Mouse (Mus musculus): ENCODE data around the gene Phactr3. TPM values are rescaled to one million over a fixed set of nuclear protein-coding genes. Genes with fewer than 3 reads are reported as not detected.

Phactr3 gene
- polyA plus RNA-seq, 1 experiment from 2014 or later = 0.38 TPM

DNA sequence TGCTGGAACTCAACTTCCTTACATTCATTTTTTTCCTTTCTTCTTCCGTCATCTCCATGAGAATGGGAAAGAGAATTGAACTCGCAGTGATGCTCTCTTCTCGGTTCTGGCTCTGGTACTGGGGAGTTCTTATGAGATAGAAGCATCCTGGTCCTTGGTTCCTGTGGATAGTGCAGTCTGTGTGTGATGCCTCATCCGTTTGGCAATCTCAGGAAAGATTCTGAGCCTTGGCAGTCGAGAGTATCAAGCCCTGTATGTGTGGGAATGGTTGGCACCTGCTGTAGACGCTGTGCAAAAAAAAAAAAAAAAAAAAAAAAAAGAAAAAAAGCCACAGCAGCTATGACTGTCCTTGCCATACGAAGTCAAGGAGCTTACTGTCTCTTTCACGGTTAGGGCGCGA, 47.2 kb downstream of the Phactr3 start:
- no peak overlapping the region for H3K27ac ChIP-seq
- H3K4me3 ChIP-seq = no peak overlapping the region
- H3K4me2 ChIP-seq = no peak overlapping the region
- H3K27me3 ChIP-seq = no peaks in the 10 kb centered on the region
- H3K36me3 ChIP-seq = no peaks in the 10 kb centered on the region
- H3K4me1 ChIP-seq = no peaks in the 10 kb centered on the region
- H3K9ac ChIP-seq = no peak overlapping the region
- no peaks in the 10 kb centered on the region for H3K9me3 ChIP-seq
- 72% methylated on average over 10 of the region's 10 CpGs for WGBS
- ATAC-seq (ENCODE audit: insufficient number of reproducible peaks, low FRiP score, low TSS enrichment, low read depth) = no peak

DNA sequence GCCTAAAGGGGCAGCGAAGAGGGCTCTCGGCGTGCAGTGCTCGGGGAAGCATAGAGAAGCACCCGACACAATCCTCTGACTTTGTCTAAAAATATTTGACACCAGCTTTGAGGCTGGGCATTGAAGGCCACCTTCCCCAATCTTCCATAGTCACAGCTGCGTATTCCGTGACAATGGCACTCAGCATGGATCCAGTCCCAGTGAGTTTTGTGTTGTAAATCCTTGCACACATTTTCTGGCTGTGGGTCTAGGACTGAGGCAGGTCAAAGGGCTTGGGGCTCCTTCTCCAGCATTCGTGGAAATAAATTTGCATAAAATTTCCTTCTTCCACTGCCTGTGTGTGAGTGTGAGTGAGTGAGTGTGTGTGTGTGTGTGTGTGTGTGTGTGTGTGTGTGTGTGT, 51.2 kb downstream of the Phactr3 start:
- 74% methylated on average over 8 of the region's 8 CpGs for WGBS
- no peaks in the 10 kb centered on the region for H3K36me3 ChIP-seq
- no peaks in the 10 kb centered on the region for H3K4me1 ChIP-seq
- H3K27ac ChIP-seq = no peak overlapping the region
- ATAC-seq (ENCODE audit: insufficient number of reproducible peaks, low FRiP score, low TSS enrichment, low read depth) = no peak
- no peak overlapping the region for H3K4me3 ChIP-seq
- H3K27me3 ChIP-seq = no peaks in the 10 kb centered on the region
- no peak overlapping the region for H3K9ac ChIP-seq
- H3K9me3 ChIP-seq = no peaks in the 10 kb centered on the region
- H3K4me2 ChIP-seq = no peak overlapping the region

DNA sequence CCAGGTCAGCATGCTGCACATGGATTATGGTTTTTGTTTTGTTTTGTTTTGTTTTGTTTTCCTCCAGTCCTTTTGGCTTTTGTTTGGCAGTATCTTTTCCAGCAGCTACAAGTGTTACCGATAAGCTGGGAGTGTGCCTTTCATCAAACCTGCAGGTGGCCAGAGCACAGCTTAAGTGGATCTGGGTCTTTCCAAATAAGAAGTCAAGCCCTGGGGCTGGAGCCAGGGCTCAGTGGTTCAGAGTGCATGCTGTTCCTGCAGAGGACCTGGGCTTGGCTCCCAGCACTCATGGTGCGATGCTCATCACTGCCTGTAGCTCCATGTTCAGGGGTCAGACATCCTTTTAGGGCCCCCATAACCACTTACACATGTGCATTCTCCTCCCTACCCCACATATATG, 55.2 kb downstream of the Phactr3 start:
- Histone ChIP-seq H3K4me3 (no peak overlapping the region), H3K27ac (no peak overlapping the region), H3K27me3 (no peaks in the 10 kb centered on the region), H3K4me1 (peaks cover 4% of the 10 kb centered on the region; the same call in 1 of the 2 replicates), H3K36me3 (no peaks in the 10 kb centered on the region), H3K9me3 (no peaks in the 10 kb centered on the region), H3K9ac (no peak overlapping the region), H3K4me2 (no peak overlapping the region)
- ATAC-seq (ENCODE audit: insufficient number of reproducible peaks, low FRiP score, low TSS enrichment, low read depth) = no peak
- 70% methylated on average over 2 of the region's 2 CpGs for WGBS

DNA sequence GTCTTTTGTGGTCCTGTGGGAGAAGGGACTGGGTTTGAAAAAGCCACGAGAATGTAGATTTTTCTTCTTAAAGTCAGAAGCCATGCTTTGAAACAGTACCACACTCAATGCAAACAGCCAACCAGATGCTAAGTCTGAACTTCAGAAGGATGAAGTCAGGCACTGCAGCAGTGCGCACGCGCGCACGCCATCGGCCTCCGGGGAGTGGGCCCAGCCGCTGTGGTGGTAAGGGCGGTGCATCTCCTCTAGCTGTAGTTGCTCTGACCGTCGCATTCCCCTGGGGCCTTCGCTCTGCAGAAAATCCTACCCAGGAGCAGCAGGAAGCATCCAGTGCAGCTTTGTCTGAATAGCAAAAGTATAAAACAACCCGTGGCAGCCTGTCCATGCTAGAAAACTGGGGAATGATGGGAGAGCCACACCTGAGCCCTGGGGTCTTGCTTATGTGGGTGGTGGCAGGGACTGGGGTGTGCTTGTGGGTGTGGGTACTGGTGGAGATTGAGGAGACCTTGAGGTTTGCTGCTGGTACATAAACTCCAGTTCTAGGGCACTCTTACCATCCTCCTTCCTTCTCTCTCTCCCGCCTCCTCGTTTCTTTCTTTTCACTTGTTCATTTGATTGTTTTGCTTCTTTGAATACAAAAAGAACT, 56.6 kb downstream of the Phactr3 start:
- no peaks in the 10 kb centered on the region for H3K36me3 ChIP-seq
- no peak for ATAC-seq (ENCODE audit: insufficient number of reproducible peaks, low FRiP score, low TSS enrichment, low read depth)

DNA sequence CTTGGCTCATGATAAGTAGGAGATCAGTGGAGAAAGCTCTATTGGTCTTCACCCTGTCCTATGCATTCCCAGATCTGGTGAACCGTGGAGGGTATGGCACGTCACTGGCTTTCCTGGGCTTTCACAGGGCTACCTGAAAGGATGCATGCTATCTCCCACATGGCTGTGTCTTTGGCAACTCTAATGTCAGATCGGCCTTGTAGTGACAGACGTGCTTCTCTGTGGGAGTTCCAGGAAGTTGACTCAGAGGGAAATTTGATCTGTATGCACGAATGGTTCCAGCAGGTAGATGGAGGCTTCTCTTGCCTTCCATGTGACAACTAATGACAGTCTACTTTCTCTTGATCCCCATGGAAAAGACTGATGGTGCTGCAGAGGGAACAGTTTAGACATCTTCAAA, 65.5 kb downstream of the Phactr3 start:
- Histone ChIP-seq H3K27ac (no peak overlapping the region), H3K27me3 (no peaks in the 10 kb centered on the region), H3K9me3 (no peaks in the 10 kb centered on the region), H3K4me1 (no peaks in the 10 kb centered on the region), H3K9ac (no peak overlapping the region), H3K4me2 (no peak overlapping the region), H3K4me3 (no peak overlapping the region), H3K36me3 (no peaks in the 10 kb centered on the region)
- ATAC-seq (ENCODE audit: insufficient number of reproducible peaks, low FRiP score, low TSS enrichment, low read depth) = no peak
- 62% methylated on average over 5 of the region's 5 CpGs for WGBS

More for the DNA sequence above, 56.6 kb downstream of the Phactr3 start:
- Histone ChIP-seq H3K4me1 (peaks cover 4% of the 10 kb centered on the region; the same call in 1 of the 2 replicates), H3K27ac (no peak overlapping the region), H3K4me2 (peak overlapping the region; percentile 33), H3K27me3 (no peaks in the 10 kb centered on the region), H3K9me3 (no peaks in the 10 kb centered on the region), H3K9ac (no peak overlapping the region), H3K4me3 (peak overlapping the region; percentile 26)
- WGBS = 31% methylated on average over 16 of the region's 16 CpGs

DNA sequence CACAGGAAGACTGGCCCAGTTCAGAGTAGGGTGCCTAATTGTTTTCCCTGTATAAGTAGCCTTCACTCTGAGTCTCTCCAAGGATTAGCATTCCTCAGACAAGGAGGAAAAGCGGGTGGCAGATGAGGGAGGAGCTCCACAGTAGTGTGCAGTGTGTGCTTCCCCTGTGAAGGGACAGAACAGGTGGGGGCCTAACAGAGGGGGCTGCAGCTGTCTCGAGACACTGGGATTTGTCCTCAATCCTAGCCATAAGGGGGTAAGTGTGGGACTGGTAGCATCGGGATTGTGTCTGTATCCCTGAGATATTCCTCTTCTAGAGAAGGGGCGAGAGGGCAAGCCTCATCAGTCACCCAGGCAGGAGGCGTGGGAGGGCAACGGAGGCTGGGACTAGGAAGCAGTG, 66.1 kb downstream of the Phactr3 start:
- Histone ChIP-seq H3K9me3 (no peaks in the 10 kb centered on the region), H3K4me2 (no peak overlapping the region), H3K36me3 (no peaks in the 10 kb centered on the region), H3K4me1 (no peaks in the 10 kb centered on the region), H3K27me3 (no peaks in the 10 kb centered on the region), H3K4me3 (no peak overlapping the region), H3K9ac (no peak overlapping the region), H3K27ac (no peak overlapping the region)
- 57% methylated on average over 6 of the region's 6 CpGs for WGBS
- ATAC-seq (ENCODE audit: insufficient number of reproducible peaks, low FRiP score, low TSS enrichment, low read depth) = no peak

DNA sequence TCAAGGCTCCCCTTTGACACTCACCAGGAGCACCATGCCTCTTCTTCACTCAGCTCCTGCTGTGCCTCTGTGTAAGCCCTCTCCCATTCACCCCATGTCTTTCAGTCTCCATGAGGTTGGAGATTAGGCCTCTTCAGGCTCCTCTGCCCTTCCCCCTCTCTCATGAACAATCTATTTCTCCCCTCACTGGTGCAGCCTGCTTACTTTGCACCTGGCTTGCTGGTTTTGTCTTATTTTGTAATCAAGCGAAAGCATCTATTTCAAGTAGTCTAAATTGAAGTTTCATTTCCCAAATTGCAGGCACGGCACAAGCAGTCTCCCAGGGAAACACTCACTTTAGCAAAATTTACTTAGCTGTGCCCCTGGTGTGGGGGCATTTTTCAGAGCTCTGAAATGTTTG, 70.2 kb downstream of the Phactr3 start:
- Histone ChIP-seq H3K27me3 (no peaks in the 10 kb centered on the region), H3K4me2 (no peak overlapping the region), H3K9me3 (no peaks in the 10 kb centered on the region), H3K36me3 (no peaks in the 10 kb centered on the region), H3K9ac (no peak overlapping the region), H3K4me3 (no peak overlapping the region), H3K4me1 (no peaks in the 10 kb centered on the region), H3K27ac (no peak overlapping the region)
- 76% methylated on average over 2 of the region's 2 CpGs for WGBS
- no peak for ATAC-seq (ENCODE audit: insufficient number of reproducible peaks, low FRiP score, low TSS enrichment, low read depth)

DNA sequence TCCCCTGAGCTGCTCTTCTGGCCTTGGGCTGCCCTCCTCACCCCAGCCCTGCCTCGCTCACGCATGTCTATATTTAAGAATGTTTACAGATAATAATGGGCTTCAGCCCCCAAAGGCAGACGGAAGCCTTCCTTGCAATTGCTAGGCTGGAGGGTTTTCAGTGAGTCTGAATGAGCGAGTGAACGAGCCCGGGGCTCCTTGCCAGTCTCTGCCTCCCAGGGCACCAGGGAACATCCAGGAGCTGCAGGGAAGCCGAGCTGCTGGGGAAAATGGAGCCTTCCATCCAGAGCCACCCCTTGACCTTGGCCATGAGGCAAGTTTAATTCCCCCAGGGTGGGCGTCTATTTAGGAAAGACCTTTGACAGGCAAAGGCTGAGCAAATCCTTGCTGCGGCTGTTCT, 74.1 kb downstream of the Phactr3 start:
- Histone ChIP-seq H3K9me3 (no peaks in the 10 kb centered on the region), H3K27ac (no peak overlapping the region), H3K9ac (no peak overlapping the region), H3K36me3 (no peaks in the 10 kb centered on the region), H3K4me3 (no peak overlapping the region), H3K4me1 (no peaks in the 10 kb centered on the region), H3K27me3 (no peaks in the 10 kb centered on the region), H3K4me2 (no peak overlapping the region)
- no peak for ATAC-seq (ENCODE audit: insufficient number of reproducible peaks, low FRiP score, low TSS enrichment, low read depth)
- 52% methylated on average over 9 of the region's 9 CpGs for WGBS

DNA sequence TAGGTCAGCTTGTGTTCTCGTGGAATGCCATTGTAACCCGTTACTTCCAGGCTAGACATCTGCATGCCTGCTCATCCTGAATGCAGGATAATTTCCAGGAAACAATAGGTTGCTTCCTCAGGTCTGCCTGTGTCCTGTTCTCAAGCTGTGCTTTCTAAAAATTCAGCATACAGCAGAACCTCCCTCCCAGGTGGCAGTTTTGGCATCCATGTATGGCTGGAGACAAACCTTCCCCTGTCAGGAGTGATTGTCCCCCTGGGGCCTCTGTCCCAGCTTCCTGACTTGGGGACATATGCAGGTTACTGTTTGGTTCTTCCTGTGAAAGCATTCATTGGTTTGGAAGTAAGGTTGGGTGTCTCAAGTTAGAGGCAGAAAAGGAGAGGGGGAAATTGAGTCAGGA, 74.7 kb downstream of the Phactr3 start:
- H3K4me3 ChIP-seq = no peak overlapping the region
- 64% methylated on average over 2 of the region's 2 CpGs for WGBS
- H3K27me3 ChIP-seq = no peaks in the 10 kb centered on the region
- no peak for ATAC-seq (ENCODE audit: insufficient number of reproducible peaks, low FRiP score, low TSS enrichment, low read depth)
- H3K27ac ChIP-seq = no peak overlapping the region
- no peak overlapping the region for H3K9ac ChIP-seq
- H3K36me3 ChIP-seq = no peaks in the 10 kb centered on the region
- no peaks in the 10 kb centered on the region for H3K9me3 ChIP-seq
- H3K4me2 ChIP-seq = no peak overlapping the region
- no peaks in the 10 kb centered on the region for H3K4me1 ChIP-seq

DNA sequence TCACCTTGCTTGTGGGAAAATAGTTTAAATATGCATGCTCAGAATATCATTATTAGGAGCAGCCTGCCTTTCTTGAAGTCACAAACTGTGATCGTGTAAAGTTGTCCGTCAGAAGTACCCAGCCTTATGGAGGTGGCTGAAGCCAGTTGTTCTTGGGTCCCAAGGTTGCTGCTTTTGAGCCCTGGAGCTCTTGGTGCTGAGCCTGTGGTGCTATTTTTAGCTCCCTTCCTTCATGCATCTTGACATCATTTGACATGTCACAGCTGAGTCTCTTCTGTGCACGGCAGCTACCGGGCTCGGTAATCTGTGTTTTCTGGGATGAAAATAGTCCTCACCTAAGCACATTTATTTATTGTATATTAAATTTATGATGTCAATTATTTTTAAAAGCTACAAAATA, 76.1 kb downstream of the Phactr3 start:
- no peaks in the 10 kb centered on the region for H3K4me1 ChIP-seq
- no peak for ATAC-seq (ENCODE audit: insufficient number of reproducible peaks, low FRiP score, low TSS enrichment, low read depth)
- no peaks in the 10 kb centered on the region for H3K36me3 ChIP-seq
- H3K9ac ChIP-seq = no peak overlapping the region
- H3K4me3 ChIP-seq = no peak overlapping the region
- no peaks in the 10 kb centered on the region for H3K27me3 ChIP-seq
- 66% methylated on average over 5 of the region's 5 CpGs for WGBS
- no peak overlapping the region for H3K27ac ChIP-seq
- no peak overlapping the region for H3K4me2 ChIP-seq
- H3K9me3 ChIP-seq = no peaks in the 10 kb centered on the region

DNA sequence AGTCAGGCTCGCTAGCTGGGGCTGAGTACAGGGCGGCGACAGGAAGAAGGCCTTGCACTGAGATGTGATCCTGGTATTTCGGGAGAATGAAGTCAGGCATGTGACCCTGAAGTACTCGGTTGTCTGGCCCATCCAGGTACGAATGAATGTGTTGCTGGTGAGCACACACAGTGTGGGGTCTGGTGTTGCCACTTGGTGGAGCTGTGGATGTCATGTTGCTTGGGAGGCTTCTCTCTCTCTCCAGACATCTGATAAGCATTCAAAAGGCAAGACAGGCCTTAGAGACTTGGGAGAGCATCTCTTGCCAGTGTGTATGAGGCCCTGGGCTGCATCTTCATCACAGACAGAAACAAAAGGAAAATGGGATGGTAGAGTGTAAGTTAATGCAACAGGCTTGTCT, 77.3 kb downstream of the Phactr3 start:
- no peaks in the 10 kb centered on the region for H3K27me3 ChIP-seq
- no peak overlapping the region for H3K4me2 ChIP-seq
- no peaks in the 10 kb centered on the region for H3K36me3 ChIP-seq
- H3K27ac ChIP-seq = no peak overlapping the region
- no peak for ATAC-seq (ENCODE audit: insufficient number of reproducible peaks, low FRiP score, low TSS enrichment, low read depth)
- no peak overlapping the region for H3K9ac ChIP-seq
- H3K9me3 ChIP-seq = no peaks in the 10 kb centered on the region
- H3K4me3 ChIP-seq = no peak overlapping the region
- no peaks in the 10 kb centered on the region for H3K4me1 ChIP-seq
- 83% methylated on average over 6 of the region's 6 CpGs for WGBS

DNA sequence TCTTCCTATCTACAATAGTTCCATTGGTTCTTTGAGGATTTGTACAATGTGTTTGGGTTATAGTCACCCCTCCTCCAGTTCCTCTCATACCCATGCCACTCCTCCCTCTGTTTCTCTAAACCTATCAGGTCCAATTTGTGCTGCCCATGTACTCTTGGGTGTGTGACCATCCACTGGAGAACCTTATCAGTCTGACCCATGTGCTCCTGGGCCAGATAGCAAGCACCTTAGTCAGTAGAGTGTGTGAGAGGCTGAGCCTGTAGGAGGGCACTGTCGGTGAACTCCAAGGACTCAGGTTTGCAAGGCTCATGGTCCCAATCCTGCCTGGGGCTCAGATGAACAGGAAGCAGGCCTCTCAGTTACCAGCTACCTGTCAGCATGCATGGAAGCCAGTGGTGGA, 78.8 kb downstream of the Phactr3 start:
- Histone ChIP-seq H3K27me3 (no peaks in the 10 kb centered on the region), H3K36me3 (no peaks in the 10 kb centered on the region), H3K27ac (no peak overlapping the region), H3K9ac (no peak overlapping the region), H3K4me2 (no peak overlapping the region), H3K4me3 (no peak overlapping the region), H3K9me3 (no peaks in the 10 kb centered on the region), H3K4me1 (no peaks in the 10 kb centered on the region)
- WGBS = 86% methylated on average over 1 of the region's 1 CpGs
- no peak for ATAC-seq (ENCODE audit: insufficient number of reproducible peaks, low FRiP score, low TSS enrichment, low read depth)

DNA sequence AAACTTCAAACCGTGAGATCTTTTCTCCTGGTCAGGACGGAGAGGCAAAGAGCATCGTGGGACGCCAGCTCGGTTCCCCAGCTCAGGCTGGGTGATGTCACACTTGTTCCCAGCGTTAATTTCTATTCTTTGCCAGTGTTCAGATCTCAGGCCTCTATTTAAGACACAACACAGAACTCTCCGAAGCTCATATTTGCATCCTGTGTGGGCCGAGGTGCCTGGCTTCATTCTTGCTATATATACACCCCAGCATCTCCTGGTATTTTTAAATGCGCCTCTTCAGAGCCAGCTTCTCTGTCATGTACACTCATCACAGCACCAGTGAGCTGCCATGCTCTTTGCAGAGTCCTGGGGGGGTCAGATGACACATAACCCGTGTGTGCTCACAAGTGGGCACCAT, 85.7 kb downstream of the Phactr3 start:
- Histone ChIP-seq H3K36me3 (no peaks in the 10 kb centered on the region), H3K27me3 (no peaks in the 10 kb centered on the region), H3K4me1 (no peaks in the 10 kb centered on the region), H3K9me3 (no peaks in the 10 kb centered on the region), H3K4me2 (no peak overlapping the region), H3K27ac (no peak overlapping the region), H3K4me3 (no peak overlapping the region), H3K9ac (no peak overlapping the region)
- 84% methylated on average over 10 of the region's 10 CpGs for WGBS
- no peak for ATAC-seq (ENCODE audit: insufficient number of reproducible peaks, low FRiP score, low TSS enrichment, low read depth)
